Mouse (Mus musculus): Measurements from ENCODE around the gene Mak. TPM values are rescaled to one million over a fixed set of nuclear protein-coding genes. Genes with fewer than 3 reads are reported as not detected.

Mak gene
- polyA plus RNA-seq, 1 experiment from 2014 or later: 0.07 TPM

DNA sequence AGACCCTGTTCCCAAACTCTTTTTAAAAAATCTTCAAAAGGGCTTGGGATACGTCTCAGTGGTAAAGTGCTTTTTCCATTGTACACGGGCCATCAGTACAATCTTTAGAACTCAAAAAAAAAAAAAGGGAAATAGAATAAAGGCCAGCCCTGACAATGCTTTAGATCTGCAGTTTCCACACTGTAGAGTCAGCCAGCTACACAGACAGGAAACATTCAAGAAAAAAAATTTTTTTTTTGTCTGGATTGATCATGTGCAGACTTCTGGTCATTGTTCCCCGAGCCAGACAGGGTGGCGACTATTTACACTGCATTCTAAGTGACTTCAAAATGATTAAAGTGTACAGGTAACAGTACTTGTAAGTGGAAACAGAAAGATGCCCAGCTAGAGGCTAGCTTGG, 100.9 kb downstream of the Mak start:
- Histone ChIP-seq H3K4me3 (ENCODE audit: low read depth, low read length) (no peak overlapping the region), H3K27ac (ENCODE audit: low read depth, low read length) (0 out of 2 replicates have a peak overlapping the region, but pooled peaks have one; percentile 3), H3K9ac (ENCODE audit: low read depth, low read length) (no peak overlapping the region), H3K36me3 (ENCODE audit: control insufficient read depth, insufficient read depth) (no peaks in the 10 kb centered on the region), H3K4me2 (replicated peaks; ENCODE audit: low read depth) (no peak overlapping the region), H3K9me3 (ENCODE audit: control insufficient read depth) (no peaks in the 10 kb centered on the region), H3K4me1 (replicated peaks; ENCODE audit: control insufficient read depth, insufficient read depth, low read length) (no peaks in the 10 kb centered on the region), H3K27me3 (replicated peaks; ENCODE audit: control insufficient read depth, insufficient read depth, low read length) (no peaks in the 10 kb centered on the region)
- TF ChIP-seq CTCF (IDR thresholded peaks at IDR 0.05; ENCODE audit: low read depth): no peak
- WGBS: 46% methylated on average over 4 of the region's 4 CpGs
- no peak for ATAC-seq

DNA sequence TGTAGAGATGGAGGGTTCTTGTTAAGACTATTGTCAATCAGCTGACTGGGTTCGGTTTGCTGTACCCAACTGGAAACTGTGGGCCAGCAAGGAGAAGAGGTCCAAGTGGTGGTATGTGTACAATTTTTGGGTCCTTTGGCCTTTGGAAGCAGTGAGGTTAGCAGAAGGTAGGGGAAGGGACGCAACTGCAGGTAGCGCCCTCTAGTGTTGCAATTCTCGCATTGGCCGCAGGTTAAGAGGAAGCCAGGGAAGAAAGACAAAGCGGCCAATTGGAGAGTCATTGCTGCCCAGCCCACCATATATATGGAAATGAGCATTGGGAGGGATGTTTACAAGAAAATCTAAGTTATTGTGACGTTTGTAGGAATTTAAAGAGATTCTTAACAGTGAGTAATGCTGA, 101.9 kb downstream of the Mak start:
- Histone ChIP-seq H3K4me3 (ENCODE audit: low read depth, low read length) (no peak overlapping the region), H3K36me3 (ENCODE audit: control insufficient read depth, insufficient read depth) (no peaks in the 10 kb centered on the region), H3K9ac (ENCODE audit: low read depth, low read length) (no peak overlapping the region), H3K27me3 (replicated peaks; ENCODE audit: control insufficient read depth, insufficient read depth, low read length) (no peaks in the 10 kb centered on the region), H3K9me3 (ENCODE audit: control insufficient read depth) (no peaks in the 10 kb centered on the region), H3K4me1 (replicated peaks; ENCODE audit: control insufficient read depth, insufficient read depth, low read length) (no peaks in the 10 kb centered on the region), H3K4me2 (replicated peaks; ENCODE audit: low read depth) (no peak overlapping the region), H3K27ac (ENCODE audit: low read depth, low read length) (no peak overlapping the region)
- 30% methylated on average over 7 of the region's 7 CpGs for WGBS
- TF ChIP-seq CTCF (IDR thresholded peaks at IDR 0.05; ENCODE audit: low read depth): peak; percentile 91
- peak; percentile 53 for ATAC-seq

Other genes starting within 250 kb of the Mak start
- 20.2 and 20.5 TPM in 2 replicates for gene Gcnt2, start 220.0 kb downstream of the Mak start, polyA plus RNA-seq (2015; fragmentation: Nextera tagmentation; extraction: Ambion mirVana)
- 59.2 and 61.7 TPM in 2 replicates for gene Pak1ip1, start 78.7 kb downstream of the Mak start, polyA plus RNA-seq (2015; fragmentation: Nextera tagmentation; extraction: Ambion mirVana)
- 337 and 344 TPM in 2 replicates for gene Tmem14c, start 63.4 kb downstream of the Mak start, polyA plus RNA-seq (2015; fragmentation: Nextera tagmentation; extraction: Ambion mirVana)
- gene Gcm2, start 31.3 kb upstream of the Mak start, polyA plus RNA-seq (2015; fragmentation: Nextera tagmentation; extraction: Ambion mirVana): not detected in 2 replicates
- 0.05 TPM in 1 of 2 replicates, not detected in the other for gene Sycp2l, start 34.6 kb upstream of the Mak start, polyA plus RNA-seq (2015; fragmentation: Nextera tagmentation; extraction: Ambion mirVana)
- 5.6 and 6.5 TPM in 2 replicates for gene Elovl2, start 140.7 kb upstream of the Mak start, polyA plus RNA-seq (2015; fragmentation: Nextera tagmentation; extraction: Ambion mirVana)
- 4.8 and 5.3 TPM in 2 replicates for gene Smim13, start 170.1 kb upstream of the Mak start, polyA plus RNA-seq (2015; fragmentation: Nextera tagmentation; extraction: Ambion mirVana)
- not detected in 2 replicates for gene Gm17364, start 194.3 kb upstream of the Mak start, polyA plus RNA-seq (2015; fragmentation: Nextera tagmentation; extraction: Ambion mirVana)